Mouse (Mus musculus): ENCODE results near the gene Ppil6. TPM values are rescaled to one million over a fixed set of nuclear protein-coding genes. Genes with fewer than 3 reads are reported as not detected.

The Ppil6 gene
- total and polyA plus RNA-seq, 3 experiments: 0.46 to 0.73 (median 0.55) TPM

DNA sequence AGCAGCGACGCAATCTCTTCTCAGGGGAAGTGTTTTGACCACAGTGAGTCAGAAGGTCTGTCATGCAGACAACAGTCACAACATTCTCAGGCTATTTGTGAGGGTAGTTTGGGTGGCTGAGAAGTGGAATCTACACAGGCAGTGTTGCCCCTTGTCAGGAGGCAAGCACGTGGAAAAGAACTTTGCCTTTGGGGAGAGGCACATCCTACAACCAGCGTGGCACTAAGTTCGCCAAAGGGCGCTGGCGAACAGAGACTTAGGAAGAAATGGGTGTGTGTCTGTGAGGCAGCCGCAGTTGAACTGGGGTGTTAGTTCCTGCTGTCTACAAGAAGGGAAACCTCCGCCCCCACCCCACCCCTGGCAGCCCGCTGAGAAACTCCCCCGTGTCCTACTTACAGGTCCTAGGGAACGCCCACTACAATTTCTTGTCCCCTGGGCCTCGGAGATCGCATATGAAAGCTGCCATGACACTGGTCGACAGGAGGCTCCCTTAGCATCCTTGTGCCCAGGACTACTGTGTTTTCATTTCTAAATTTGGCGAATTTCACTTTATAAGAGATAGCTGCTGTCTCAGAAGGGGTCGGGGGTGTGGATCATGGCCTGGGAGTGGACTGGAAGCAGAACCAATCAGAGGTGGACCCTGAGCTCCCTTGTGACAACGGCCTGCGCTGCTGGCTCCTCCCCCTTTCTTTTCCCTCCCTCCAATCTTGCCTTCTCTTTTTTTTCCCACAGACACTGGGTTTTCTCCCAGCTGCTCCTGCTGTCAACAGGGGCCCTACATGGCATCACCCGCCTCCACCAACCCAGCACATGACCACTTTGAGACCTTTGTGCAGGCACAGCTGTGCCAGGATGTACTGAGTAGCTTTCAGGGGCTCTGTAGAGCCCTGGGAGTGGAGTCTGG, 12.7 kb upstream of the Ppil6 start:
- peak; percentile 58 for DNase-seq

DNA sequence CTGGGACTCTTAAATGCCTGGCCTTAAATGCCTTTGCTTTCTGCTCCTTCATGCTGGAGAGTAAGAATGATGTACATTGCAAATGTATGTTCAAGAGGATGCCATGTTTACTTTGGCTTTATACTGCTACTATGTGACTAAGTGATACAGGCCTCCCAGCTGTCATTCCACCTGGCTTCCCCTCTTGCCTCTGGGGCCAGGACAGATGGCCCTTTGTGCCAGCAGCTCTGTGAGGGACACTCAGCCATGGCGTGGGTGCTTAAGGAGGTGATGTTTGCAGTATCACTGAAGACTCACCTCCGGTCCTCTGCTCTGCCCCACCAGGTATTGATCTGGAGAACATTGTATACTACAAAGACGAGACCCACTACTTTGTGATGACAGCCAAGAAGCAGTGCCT, 10.3 kb upstream of the Ppil6 start:
- no peak for DNase-seq

DNA sequence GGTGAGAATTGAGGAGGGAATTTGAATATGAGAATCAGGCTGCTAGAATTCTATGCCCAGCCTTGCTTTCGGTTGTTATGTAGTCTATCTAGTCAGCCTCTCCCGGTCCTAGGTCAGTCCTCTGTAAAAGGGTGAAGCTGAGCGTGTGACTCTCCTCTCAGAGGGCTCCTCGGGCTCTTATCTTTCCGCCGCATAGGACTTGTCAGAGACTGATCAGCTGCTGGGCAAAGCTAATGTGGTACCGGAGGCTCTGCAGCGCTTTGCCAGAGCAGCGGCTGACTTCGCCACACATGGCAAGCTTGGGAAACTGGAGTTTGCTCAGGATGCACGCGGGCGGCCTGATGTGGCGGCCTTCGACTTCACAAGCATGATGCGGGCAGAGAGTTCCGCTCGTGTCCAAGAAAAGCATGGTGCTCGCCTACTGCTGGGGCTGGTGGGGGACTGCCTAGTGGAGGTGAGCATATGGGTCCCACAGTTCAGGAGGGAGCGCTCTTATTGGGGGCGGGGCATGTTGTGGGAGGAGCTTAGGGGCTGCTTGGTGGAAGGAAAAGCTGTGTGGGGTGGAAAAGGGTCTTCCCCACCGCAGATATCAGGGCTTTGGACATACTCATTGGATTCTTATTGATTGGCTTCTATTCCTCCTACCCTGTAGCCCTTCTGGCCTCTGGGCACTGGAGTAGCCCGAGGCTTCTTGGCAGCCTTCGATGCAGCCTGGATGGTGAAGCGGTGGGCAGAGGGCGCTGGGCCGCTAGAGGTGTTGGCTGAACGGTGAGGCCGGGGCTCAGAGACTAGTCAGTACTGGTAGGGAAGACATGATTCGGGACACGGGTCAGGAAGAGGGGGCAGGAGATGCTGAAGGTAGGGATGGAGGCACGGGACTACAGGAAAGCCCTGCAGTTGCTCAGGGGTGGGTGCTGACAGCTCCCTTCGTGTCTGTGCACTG, 9.0 kb upstream of the Ppil6 start:
- DNase-seq: no peak

DNA sequence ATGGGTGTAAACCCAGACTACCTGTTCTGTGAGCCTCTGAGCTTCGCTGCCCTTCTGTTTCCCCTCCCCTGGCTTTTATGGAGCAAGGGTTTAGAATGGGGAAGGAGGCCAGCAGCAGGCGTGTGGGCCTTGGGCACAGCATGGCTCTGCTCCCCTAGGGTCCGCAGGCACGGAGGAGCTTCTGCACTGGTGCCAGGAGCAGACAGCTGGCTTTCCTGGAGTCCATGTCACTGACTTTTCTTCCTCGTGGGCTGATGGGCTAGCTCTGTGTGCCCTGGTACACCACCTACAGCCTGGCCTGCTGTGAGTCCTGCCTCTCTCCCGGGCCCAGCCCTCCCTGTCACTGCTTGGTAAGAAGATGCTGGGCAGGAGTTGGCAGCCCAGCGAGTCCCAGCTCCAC, 7.8 kb upstream of the Ppil6 start:
- DNase-seq: no peak

DNA sequence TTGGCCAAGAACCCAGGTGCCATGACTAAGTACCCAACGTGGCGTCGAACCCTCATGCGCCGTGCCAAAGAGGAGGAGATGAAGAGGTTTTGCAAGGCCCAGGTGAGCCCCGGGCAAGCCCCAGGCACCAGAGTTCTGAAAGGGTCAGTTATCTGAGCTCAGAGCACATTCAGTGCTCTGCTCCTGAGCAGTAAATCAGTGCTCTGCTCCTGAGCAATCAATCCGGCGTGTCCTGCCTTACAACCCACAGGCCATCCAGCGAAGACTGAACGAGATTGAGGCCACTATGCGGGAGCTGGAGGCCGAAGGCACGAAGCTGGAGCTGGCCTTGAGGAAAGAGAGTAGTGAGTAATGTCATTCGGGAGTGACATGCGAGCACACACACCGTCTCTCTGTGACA, 4.5 kb upstream of the Ppil6 start:
- DNase-seq: peak; percentile 28

DNA sequence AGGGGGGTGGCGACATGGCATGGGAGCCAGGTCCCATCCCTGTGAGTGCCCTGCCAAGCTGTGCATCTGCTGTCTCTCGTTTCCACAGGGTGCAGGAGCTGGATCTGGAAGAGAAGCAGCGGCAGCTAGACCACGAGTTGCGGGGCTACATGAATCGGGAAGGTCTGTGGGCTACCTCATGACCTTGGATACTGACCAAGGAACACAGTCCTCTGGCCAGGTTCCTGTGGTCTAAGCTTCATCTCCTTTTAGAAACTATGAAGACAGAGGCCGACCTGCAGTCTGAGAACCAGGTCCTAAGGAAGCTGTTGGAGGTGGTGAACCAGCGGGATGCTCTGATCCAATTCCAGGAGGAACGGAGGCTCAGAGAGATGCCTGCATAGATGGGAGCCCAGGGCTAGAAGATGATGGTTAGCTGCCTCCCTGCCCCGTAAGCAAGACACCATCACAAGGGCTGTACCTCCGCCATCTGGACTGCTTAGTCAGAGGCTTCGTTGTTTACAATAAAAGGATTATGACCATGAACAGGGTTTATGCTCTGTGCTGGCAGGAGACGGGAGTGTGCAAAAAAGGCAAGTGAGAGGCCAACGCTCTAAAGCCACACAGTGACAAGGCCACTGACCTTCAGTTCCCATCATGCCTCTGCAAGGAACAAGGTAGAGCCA, 3.6 kb upstream of the Ppil6 start:
- DNase-seq: no peak

DNA sequence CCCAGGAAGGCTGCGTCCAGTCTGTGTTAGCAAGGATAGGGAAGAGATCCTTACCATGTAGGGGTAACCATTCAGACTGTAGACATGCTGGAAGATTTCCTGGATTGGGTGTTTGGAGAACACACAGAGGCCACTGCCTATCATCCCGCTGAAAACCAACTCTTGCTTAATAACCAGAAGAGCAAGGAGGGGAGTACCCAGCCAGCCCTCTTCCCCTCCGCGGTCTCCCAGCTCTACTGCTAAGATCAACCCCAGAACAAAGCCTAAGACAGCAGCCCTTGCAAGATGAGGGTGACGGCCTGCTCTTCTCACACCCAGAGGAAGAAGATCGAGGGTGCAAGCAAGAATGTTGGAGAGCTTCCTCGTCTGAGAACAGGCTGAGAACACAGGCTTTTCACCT, 1.4 kb upstream of the Ppil6 start:
- no peak for DNase-seq

DNA sequence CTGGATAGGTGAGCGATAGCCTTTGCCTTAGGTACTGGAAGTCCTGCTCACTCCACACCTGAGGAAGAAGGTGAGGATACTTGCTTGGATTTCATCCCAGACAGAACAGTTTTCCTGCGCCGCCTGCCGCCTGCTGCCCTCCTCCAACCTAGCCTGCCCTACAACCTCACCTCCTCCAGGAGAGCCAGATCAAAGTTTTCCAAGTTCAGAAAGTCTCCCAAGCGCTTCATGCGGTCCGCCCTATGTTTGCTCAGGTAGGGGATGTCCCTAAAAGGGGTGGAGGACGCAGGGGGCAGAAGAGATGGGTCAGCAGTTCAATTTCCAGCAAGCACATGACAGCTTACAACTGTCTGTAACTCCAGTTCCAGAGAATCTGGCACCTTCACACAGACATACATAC, 945 bp upstream of the Ppil6 start:
- DNase-seq: no peak

DNA sequence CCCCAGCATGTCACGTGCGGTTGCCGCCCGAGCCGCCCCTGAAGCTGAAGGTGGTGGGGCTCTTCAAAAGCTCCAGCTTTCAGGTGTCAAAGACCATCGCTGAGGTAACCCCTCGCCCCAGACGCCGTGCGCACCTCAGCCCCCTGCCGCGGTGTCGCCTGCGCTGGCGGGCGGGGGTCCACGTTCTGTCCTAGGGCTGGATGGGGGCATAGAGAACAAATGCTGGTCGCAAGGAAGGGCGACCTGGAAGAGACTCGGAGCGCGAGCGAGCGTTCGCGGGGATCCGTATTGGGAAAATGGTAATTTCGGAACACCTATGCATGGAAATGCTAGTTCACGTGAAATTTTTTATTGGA, 257 bp downstream of the Ppil6 start:
- DNase-seq: no peak

DNA sequence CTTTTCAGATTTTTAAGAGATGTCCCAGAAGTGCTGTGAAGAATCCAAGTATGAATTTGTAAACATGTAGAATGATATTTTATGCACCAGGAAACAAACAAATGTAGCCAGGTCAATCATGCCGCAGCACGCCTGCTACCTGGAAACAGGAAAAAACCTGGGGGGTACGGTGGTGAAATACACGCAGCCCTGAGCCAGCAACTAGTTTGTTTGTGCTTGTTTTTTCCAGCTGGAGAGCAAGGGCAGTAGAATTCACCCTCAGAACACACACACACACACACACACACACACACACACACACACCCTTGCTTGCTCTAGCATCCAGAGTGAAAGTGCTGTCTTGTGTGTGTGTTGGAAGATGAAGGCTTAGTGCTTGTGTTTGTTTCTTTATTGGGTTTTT, 872 bp downstream of the Ppil6 start:
- no peak for DNase-seq

DNA sequence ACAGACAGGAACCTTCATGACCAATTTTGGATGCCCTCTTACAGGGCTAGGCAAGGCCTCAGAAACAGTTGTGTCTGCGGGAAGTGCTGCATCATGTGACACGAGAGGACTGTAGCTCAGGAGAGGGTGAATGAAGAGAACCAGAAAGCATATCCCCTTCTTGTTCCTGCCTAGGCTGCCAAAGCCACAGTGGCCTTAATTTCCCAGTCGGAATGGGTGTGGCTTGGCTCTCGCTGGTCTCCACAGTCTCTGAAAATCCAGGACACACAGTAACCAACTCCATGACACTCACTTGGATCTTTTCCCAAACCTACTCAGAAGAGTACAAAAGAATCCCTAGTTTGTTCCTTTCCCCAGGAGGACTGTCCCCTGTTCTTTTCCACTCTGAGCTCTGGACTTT, 10.7 kb downstream of the Ppil6 start:
- peak; percentile 70 for DNase-seq

DNA sequence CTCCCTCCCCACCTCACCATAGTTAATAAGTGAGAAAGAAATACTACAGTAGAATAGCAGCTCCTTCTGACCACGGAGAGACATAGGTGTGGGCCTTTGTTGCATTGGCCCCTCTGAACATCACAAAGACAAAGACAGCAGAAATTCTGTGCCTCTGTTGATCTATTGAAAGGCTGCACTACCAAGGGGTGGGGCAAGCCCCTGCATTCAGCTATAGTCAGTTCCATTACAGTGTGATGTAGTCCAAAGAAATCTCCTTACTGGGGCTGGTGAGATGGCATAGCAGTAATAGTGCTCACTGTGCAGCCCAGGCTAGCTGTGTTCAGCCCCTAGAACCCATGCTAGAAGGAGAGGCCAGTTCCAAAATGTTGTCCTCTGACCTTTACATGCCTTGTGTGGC, 14.8 kb downstream of the Ppil6 start:
- no peak for DNase-seq

DNA sequence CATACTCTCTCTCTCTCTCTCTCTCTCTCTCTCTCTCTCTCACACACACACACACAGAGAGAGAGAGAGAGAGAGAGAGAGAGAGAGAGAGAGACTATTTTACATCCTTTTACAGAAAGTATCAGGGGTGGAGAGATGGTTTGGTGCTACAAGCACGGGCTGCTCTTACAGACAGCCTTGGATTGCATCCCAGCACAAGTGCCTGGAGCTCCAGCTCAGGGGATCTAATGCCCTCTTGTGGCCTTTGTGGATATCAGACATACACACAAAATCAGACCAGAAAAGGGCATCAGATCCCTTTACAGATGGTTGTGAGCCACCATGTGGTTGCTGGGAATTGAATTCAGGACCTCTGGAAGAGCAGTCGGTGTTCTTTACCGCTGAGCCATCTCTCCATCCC, 15.2 kb downstream of the Ppil6 start:
- DNase-seq: peak; percentile 79

DNA sequence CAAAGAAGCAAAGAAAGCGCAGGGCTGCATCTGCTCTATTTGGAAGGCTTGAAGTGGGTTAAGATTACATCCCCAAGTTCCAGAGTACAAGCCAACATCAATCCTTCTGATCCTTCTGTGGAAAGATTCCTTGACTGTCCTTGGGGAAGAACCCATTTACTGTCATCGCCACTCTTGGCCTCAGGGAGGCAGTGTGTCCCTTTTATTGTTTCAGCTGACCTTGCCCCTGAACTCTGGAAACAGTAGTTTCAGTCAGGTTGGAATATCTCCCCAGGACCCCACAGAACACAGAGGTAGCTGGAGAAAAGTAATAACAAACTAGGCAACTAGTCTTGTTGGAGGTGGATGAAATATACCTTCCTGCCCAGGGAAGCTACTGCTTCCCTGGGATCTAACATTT, 18.9 kb downstream of the Ppil6 start:
- peak; percentile 37 for DNase-seq

DNA sequence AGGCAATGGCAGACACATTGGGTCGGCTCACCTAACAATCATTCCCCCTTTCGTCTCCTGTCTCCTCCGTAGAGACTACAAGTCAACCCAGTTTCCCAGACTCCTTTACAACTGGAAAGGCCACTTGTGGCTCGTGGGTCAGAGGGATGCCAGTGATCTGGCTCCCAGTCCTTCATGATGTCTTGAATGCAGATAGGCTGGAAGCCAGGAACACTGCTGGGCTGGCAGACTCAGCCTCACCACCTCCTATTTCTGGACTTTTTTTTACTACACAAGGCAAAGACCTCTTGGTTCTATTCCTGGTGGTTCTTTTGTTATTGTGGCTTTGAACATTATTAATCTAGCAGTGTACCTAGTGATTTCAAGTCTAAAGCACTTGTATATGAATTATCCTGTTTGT, 24.1 kb downstream of the Ppil6 start:
- DNase-seq: no peak

DNA sequence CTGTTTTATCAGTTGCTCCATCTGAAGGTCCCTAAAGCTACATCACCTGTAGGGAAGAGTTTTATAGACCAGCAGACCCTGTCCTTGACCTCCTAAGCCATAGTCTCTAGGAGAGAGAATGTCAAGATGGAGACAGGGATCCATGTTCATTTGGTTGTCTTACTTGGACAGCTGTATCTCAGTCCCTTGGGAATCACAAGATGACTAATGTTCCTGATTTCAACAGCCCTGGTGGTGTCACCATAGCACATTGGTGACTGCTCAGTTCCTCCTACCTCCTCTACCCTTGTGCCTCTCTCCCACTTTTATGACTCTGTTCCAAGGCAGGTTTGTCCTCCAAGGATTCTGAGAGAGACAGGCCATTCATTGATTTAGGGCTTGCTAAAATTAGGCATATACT, 24.7 kb downstream of the Ppil6 start:
- peak; percentile 44 for DNase-seq

DNA sequence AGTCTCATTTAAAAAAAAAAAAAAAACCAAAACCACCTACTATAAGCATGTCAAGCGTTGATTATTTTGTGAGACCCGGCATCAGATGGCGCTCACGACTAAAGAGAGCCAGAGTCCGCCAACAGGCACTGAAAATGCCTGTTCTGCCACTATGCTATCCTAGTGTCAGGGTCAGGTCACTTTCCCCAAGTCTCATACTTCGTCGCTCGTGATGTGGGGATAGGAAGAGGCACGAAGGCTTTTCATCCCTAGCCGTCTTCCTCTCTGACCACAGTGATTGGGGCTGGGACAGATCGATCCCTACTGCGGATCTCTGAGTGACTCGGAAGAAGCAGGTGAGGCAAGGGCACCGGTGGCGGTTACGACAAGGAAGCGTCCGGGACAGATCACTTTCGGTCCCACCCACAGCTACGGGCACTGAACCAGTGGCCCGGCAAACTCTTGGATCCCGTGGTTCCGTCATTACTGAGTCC, 28.3 kb downstream of the Ppil6 start:
- DNase-seq: peak; percentile 87

DNA sequence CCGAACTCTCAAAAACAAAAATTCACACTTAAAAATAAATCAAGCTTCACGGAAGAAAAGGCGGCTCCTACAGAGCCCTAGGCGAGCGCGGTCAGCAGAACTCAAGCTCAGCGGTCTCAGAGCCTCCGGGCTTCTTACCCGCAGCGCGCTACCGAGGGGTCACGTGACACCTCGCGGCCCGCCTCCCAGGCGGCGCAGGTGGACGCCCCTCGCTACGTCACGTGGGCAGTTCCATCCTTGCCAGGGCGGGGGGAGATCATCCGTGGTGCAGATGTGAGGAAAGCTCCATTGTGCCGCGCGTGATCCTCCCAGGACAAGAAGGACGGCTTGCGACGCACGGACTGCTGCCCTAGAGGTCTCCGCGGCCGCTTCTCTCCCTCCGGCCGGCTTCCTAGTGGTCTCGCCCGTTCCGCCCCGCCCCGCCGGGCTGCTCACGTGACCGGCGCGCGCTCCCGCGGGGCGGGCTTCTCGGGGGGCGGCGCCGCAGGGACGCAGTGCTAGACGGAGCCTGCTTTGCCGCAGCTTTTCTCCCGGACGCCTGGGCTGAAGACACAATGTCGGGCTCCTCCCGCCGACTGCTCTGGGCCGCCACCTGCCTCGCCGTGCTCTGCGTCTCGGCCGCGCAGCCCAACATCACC, 28.9 kb downstream of the Ppil6 start, which contains the start of gene Cd164:
Gene Cd164 (plus strand): TSS at position 434 of the 638 bp plus-strand sequence.
- DNase-seq: peak; percentile 94

DNA sequence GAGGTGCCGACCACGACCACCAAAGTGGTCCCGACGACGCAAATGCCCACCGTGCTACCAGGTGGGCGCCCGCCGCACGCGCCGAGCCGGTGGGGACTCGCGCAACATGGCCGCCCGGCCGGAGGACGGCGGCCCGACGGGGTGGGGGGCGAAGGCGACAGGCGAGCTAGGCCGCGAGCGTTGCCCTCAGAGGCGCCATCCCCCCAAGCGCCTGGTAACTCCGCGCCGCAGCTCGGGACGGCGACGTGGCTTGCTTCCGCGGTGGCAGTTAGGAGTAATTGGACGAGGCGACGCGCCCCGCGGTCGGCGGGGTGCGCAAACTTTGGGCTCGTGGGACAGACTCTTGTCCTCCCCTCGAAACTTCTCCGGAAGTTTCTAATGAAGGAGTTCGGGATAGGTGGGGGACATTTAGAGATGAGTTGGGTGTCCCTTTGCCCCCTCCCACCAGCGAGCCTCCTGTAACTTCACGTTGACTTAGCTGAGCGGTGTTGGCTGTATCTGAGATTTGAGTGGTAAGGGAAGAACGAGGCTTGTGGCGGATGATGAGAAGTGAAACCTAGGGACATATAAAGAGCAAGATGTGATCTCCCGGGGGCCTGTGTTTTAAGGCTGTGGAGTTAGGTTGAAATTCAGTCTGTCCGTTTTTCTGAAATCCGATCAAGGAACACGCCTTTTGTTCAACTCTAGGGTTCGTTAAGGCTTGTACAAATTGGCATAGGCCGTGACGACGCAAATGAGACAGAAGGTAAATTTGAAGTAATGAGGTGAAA, 29.6 kb downstream of the Ppil6 start:
- peak; percentile 82 for DNase-seq

DNA sequence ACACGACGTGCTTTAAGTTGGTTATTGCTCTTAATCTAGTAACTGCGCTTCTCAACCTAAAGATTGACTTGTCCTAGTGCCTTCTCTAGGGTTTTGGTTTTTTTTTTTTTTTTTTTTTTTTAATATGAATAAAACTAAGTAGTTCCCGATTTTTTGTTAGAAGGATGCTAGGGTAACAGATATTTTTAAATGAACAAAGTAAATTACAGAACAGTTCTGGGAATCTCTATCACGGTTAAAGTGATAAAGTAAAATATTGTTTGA, 30.1 kb downstream of the Ppil6 start:
- no peak for DNase-seq

DNA sequence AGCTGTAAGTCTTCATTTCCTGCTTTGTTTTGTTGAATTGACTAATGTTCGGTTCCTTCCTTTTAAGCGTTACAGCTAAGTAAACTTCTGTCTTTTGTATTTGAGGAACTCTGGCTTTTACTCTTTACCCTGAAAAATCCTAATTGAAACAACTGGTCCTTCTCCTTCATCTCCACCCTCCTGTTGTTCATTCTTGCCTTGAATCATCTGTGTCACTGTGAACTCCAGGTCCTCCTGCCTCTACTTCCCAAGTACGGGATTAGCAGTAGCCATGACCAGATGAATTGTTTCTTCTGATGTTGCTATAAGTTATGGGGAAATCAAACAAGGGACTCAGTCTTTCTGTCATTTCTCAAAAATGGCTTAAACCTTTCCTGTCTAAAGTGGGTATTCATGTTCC, 33.1 kb downstream of the Ppil6 start:
- DNase-seq: no peak

Data from adrenal gland, adult 2 months (tissue).